Mouse (Mus musculus) hindbrain, embryonic 16.5 days (tissue): ENCODE data around the gene Foxl1. TPM values are rescaled to one million over a fixed set of nuclear protein-coding genes. Genes with fewer than 3 reads are reported as not detected.
A peak's percentile ranks its signal among the peaks of the same experiment; 100 is the strongest.

Source experiments
- ATAC-seq: fragments of 200-750 bp; cut with Nextera tagmentation; 2 replicates; pipeline ENCODE4 v1.8.0; 2017; ENCODE audit warnings: moderate TSS enrichment, moderate library complexity
- H3K27ac ChIP-seq: fragments of 300-500 bp; sonication (generic); 2 replicates; pipeline ENCODE4 v1.5.1; 2014; ENCODE audit warnings: low read depth, mild to moderate bottlenecking, control low read depth, low read length, moderate library complexity
- H3K27me3 ChIP-seq: fragments of 300-500 bp; sonication (generic); replicated peaks from 2 replicates; pipeline ENCODE4 v1.6.1; 2014; ENCODE audit warnings: low read length; ENCODE audit not compliant: control insufficient read depth, insufficient read depth
- H3K36me3 ChIP-seq: fragments of 300-500 bp; sonication (generic); 2 replicates; pipeline ENCODE4 v1.6.1; 2014; ENCODE audit warnings: mild to moderate bottlenecking, low read length, moderate library complexity, mixed read lengths; ENCODE audit not compliant: control insufficient read depth, insufficient read depth
- H3K4me1 ChIP-seq: fragments of 300-500 bp; sonication (generic); 2 replicates; pipeline ENCODE4 v1.6.1; 2014; ENCODE audit warnings: low read depth, low read length; ENCODE audit not compliant: control insufficient read depth, insufficient read depth
- H3K4me2 ChIP-seq: fragments of 300-500 bp; sonication (generic); 2 replicates; pipeline ENCODE4 v1.6.1; 2014; ENCODE audit warnings: mild to moderate bottlenecking, low read length, control low read depth, moderate library complexity
- H3K4me3 ChIP-seq: fragments of 300-500 bp; sonication (generic); 2 replicates; pipeline ENCODE4 v1.5.1; 2014; ENCODE audit warnings: mild to moderate bottlenecking, low read length, control low read depth, moderate library complexity
- H3K9ac ChIP-seq: fragments of 300-500 bp; sonication (generic); 2 replicates; pipeline ENCODE4 v1.6.1; 2014; ENCODE audit warnings: low read depth, mild to moderate bottlenecking, control low read depth, low read length, moderate library complexity
- H3K9me3 ChIP-seq: fragments of 300-500 bp; sonication (generic); 2 replicates; pipeline ENCODE4 v1.6.1; 2014; ENCODE audit warnings: mild to moderate bottlenecking, low read length, moderate library complexity; ENCODE audit not compliant: control insufficient read depth
- WGBS: fragments of 180-500 bp; shearing (Covaris S2); extraction: QIAGEN DNeasy Blood & Tissue Kit; methylation state at CpG from one replicate; pipeline ENCODE4 v1.1.7; 2014; 5-methylcytosine and 5-hydroxymethylcytosine counted together
- polyA plus RNA-seq: library from polyadenylated mRNA; unstranded; fragments of >200 nt; fragmentation: Nextera tagmentation; extraction: Ambion mirVana; gene quantifications from 2 replicates; pipeline ENCODE4 v1.2.1, GENCODE M21; 2015

The Foxl1 gene
- polyA plus RNA-seq, 1 experiment from 2014 or later: 0.09 TPM

- peak; percentile 66 for ATAC-seq
- 1% methylated on average over 21 of the region's 21 CpGs for WGBS
- Histone ChIP-seq H3K9ac (no peak overlapping the region), H3K4me3 (no peak overlapping the region; the same call in 1 of the 2 replicates), H3K4me2 (no peak overlapping the region), H3K4me1 (peaks cover 15% of the 10 kb centered on the region), H3K9me3 (peaks cover 4% of the 10 kb centered on the region; the same call in 1 of the 2 replicates), H3K36me3 (no peaks in the 10 kb centered on the region), H3K27me3 (peaks cover 49% of the 10 kb centered on the region), H3K27ac (no peak overlapping the region)
Measured at GRCm38 (mm10) chr8:121113261-121113660, 14.5 kb upstream of the Foxl1 start.

GRCm38 (mm10) chr8:121115136-121115535 lies 12.6 kb upstream of the Foxl1 start:
- no peak overlapping the region for H3K27ac ChIP-seq
- no peak overlapping the region for H3K4me2 ChIP-seq
- WGBS: under 1% methylated on average over 25 of the region's 25 CpGs
- H3K9me3 ChIP-seq: peaks cover 4% of the 10 kb centered on the region; the same call in 1 of the 2 replicates
- H3K9ac ChIP-seq: no peak overlapping the region
- no peak for ATAC-seq
- no peak overlapping the region for H3K4me3 ChIP-seq
- H3K4me1 ChIP-seq: peaks cover 15% of the 10 kb centered on the region
- H3K27me3 ChIP-seq: peaks cover 56% of the 10 kb centered on the region
- H3K36me3 ChIP-seq: no peaks in the 10 kb centered on the region

DNA sequence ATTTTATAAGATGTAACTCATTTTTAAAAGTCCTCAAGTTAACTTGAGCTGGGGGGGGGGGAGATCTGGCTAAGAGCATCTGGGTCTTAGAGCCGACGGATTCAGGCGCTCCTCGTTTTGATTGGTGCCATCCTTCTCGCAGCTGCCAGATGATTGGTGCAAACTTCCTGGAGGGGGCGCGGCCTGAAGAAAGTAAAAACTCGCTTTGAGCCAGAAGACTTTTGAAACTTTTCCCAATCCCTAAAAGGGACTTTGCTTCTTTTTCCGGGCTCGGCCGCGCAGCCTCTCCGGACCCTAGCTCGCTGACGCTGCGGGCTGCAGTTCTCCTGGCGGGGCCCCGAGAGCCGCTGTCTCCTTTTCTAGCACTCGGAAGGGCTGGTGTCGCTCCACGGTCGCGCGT lies 11.8 kb upstream of the Foxl1 start, which contains the start of gene Foxc2:
Gene Foxc2, plus strand, starts transcription at position 224 of the 400 bp plus-strand sequence.
- Histone ChIP-seq H3K27me3 (peaks cover 64% of the 10 kb centered on the region), H3K9ac (peak within 1 kb of the TSS; percentile 54), H3K36me3 (no peaks in the 10 kb centered on the region), H3K4me3 (peak within 1 kb of the TSS; percentile 39), H3K4me1 (peaks cover 15% of the 10 kb centered on the region), H3K27ac (no peak within 1 kb of the TSS), H3K4me2 (peak within 1 kb of the TSS; percentile 63), H3K9me3 (peaks cover 4% of the 10 kb centered on the region; the same call in 1 of the 2 replicates)
- 0% methylated on average over 24 of the region's 25 CpGs for WGBS
- no peak for ATAC-seq

- H3K27me3 ChIP-seq: peaks cover 70% of the 10 kb centered on the region
- under 1% methylated on average over 55 of the region's 55 CpGs for WGBS
- peak overlapping the region; percentile 63 for H3K4me2 ChIP-seq
- no peak overlapping the region for H3K27ac ChIP-seq
- H3K4me3 ChIP-seq: peak overlapping the region; percentile 39
- H3K4me1 ChIP-seq: peaks cover 15% of the 10 kb centered on the region
- no peak for ATAC-seq
- peaks cover 4% of the 10 kb centered on the region; the same call in 1 of the 2 replicates for H3K9me3 ChIP-seq
- H3K36me3 ChIP-seq: no peaks in the 10 kb centered on the region
- H3K9ac ChIP-seq: peak overlapping the region; percentile 38
Measured at GRCm38 (mm10) chr8:121116591-121117185, 11.1 kb upstream of the Foxl1 start.

DNA sequence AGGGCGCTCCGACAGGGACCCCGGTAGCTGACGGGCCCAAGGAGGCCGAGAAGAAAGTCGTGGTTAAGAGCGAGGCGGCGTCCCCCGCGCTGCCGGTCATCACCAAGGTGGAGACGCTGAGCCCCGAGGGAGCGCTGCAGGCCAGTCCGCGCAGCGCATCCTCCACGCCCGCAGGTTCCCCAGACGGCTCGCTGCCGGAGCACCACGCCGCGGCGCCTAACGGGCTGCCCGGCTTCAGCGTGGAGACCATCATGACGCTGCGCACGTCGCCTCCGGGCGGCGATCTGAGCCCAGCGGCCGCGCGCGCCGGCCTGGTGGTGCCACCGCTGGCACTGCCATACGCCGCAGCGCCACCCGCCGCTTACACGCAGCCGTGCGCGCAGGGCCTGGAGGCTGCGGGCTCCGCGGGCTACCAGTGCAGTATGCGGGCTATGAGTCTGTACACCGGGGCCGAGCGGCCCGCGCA lies 10.5 kb upstream of the Foxl1 start:
- H3K27me3 ChIP-seq: peaks cover 73% of the 10 kb centered on the region
- 1% methylated on average over 46 of the region's 62 CpGs for WGBS

GRCm38 (mm10) chr8:121117906-121118305 lies 9.8 kb upstream of the Foxl1 start:
- under 1% methylated on average over 28 of the region's 28 CpGs for WGBS

More for the DNA sequence above, 10.5 kb upstream of the Foxl1 start:
- Histone ChIP-seq H3K4me3 (peak overlapping the region; percentile 39), H3K36me3 (no peaks in the 10 kb centered on the region), H3K4me2 (peak overlapping the region; percentile 32; the same call in 1 of the 2 replicates), H3K4me1 (peaks cover 15% of the 10 kb centered on the region), H3K27ac (no peak overlapping the region), H3K9ac (peak overlapping the region; percentile 38), H3K9me3 (peaks cover 4% of the 10 kb centered on the region; the same call in 1 of the 2 replicates)
- no peak for ATAC-seq

DNA sequence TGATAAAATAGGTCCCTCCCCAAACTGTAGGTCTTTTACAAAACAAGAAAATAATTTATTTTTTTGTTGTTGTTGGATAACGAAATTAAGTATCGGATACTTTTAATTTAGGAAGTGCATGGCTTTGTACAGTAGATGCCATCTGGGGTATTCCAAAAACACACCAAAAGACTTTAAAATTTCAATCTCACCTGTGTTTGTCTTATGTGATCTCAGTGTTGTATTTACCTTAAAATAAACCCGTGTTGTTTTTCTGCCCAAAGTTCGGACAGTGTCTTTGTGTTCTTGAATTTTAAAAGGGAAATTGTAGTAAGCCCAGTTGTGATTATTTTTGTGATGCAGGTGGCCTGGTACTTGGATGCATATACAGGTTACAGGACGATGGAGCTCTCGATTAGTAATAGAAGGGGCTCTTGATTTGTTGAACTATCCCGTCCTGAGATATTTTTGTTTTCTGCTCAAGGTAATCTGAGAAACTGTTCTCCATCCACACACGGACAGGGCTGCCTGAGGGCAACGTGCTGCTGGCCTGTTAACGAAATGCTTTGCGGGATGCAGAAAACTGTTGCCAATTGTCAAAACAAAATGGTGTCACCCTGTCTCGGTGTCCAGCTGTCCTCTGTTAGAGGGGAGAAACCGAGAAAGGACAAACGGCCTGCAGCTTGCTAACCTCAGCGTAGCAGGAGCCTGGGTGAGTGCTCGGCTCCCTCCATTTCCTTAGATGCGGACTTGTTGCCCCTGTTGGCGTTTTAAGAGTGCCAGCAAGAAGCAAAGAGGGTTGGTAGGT lies 8.9 kb upstream of the Foxl1 start:
- Histone ChIP-seq H3K4me1 (peaks cover 13% of the 10 kb centered on the region), H3K27me3 (peaks cover 80% of the 10 kb centered on the region), H3K27ac (no peak overlapping the region), H3K9ac (no peak overlapping the region), H3K9me3 (peaks cover 4% of the 10 kb centered on the region; the same call in 1 of the 2 replicates), H3K4me3 (no peak overlapping the region), H3K4me2 (no peak overlapping the region), H3K36me3 (no peaks in the 10 kb centered on the region)
- no peak for ATAC-seq
- WGBS: under 1% methylated on average over 18 of the region's 18 CpGs

More at GRCm38 (mm10) chr8:121117906-121118305, 9.8 kb upstream of the Foxl1 start:
- H3K9ac ChIP-seq: no peak overlapping the region; the same call in 1 of the 2 replicates
- peaks cover 76% of the 10 kb centered on the region for H3K27me3 ChIP-seq
- H3K36me3 ChIP-seq: no peaks in the 10 kb centered on the region
- peak overlapping the region; percentile 6; the same call in 1 of the 2 replicates for H3K4me2 ChIP-seq
- peaks cover 15% of the 10 kb centered on the region for H3K4me1 ChIP-seq
- H3K9me3 ChIP-seq: peaks cover 4% of the 10 kb centered on the region; the same call in 1 of the 2 replicates
- H3K4me3 ChIP-seq: peak overlapping the region; percentile 39
- no peak for ATAC-seq
- no peak overlapping the region for H3K27ac ChIP-seq

DNA sequence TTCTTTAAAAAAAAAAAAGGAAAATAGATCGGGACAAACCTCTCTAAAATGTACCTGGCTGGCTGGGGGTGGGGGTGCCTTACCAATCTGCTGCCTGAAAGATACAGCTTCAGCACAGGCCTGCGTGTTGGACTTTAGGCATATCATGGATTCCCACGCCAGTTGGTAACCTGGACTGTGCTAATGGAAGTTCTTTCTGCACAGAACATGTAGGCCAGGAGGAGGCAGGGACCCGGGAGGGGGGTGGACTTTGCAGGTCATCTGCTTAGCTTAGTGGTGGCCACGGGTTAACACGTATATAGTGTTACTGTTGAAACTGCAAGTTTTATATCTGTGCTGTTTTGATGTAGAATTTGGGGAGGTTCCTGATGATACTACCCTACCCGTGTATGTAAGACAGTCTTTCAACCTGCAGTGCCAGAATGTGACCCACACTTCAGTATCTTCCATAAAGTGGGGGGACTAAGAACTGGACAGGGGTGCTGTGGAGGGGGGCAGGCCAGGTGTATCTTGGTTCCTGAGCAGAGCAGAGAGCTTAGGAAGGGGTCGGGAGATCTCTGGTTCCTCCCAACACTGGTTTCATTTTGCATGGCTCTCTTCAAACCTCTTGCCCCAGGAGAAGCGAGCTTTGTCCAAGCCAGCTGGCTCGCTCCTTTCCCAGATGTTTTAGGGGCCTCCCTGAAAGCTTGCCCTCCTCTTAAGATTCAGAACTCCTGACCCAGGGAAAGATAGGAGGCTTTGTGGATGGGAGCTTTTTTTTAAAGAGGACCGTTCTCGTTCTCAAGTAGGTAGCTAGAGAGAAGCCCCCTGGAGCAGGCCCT lies 7.9 kb upstream of the Foxl1 start:
- WGBS: 8% methylated on average over 12 of the region's 12 CpGs
- Histone ChIP-seq H3K4me3 (0 out of 2 replicates have a peak overlapping the region, but pooled peaks have one; percentile 3), H3K4me2 (no peak overlapping the region)

More for the DNA sequence above, 7.9 kb upstream of the Foxl1 start:
- ATAC-seq: no peak
- Histone ChIP-seq H3K9ac (no peak overlapping the region), H3K27ac (no peak overlapping the region), H3K4me1 (peaks cover 13% of the 10 kb centered on the region), H3K27me3 (peaks cover 82% of the 10 kb centered on the region), H3K36me3 (no peaks in the 10 kb centered on the region), H3K9me3 (peaks cover 4% of the 10 kb centered on the region; the same call in 1 of the 2 replicates)
